Mouse (Mus musculus): ENCODE results near the gene Pank4. TPM values are rescaled to one million over a fixed set of nuclear protein-coding genes. Genes with fewer than 3 reads are reported as not detected.

Gene Pank4
- polyA plus RNA-seq, 1 experiment from 2014 or later: 34.2 TPM

- peaks cover 3% of the 10 kb centered on the region; the same call in 1 of the 2 replicates for H3K36me3 ChIP-seq (ENCODE audit: control insufficient read depth, insufficient read depth, low read length)
- peak overlapping the region; percentile 83 for H3K27ac ChIP-seq (ENCODE audit: low read length)
- no peaks in the 10 kb centered on the region for H3K27me3 ChIP-seq (replicated peaks; ENCODE audit: control insufficient read depth, insufficient read depth, low read length)
- H3K9ac ChIP-seq (ENCODE audit: low read depth, low read length): peak overlapping the region; percentile 61
- peak overlapping the region; percentile 50 for H3K4me3 ChIP-seq (ENCODE audit: low read length)
- 20% methylated on average over 5 of the region's 5 CpGs for WGBS
- peaks cover 26% of the 10 kb centered on the region for H3K4me1 ChIP-seq (ENCODE audit: control insufficient read depth, insufficient read depth, low read length)
- ATAC-seq: peak; percentile 89
- peak overlapping the region; percentile 71 for H3K4me2 ChIP-seq (ENCODE audit: low read depth, low read length)
- no peaks in the 10 kb centered on the region for H3K9me3 ChIP-seq (ENCODE audit: control insufficient read depth, low read length)
Observed at GRCm38 (mm10) chr4:154927899-154928337, 36.0 kb upstream of the Pank4 start.

GRCm38 (mm10) chr4:154928395-154929087, 35.4 kb upstream of the Pank4 start, which contains the start of gene Tnfrsf14:
TSS of gene Tnfrsf14 (minus strand) at chr4:154928563.
- Histone ChIP-seq H3K4me1 (ENCODE audit: control insufficient read depth, insufficient read depth, low read length) (peaks cover 26% of the 10 kb centered on the region), H3K4me3 (ENCODE audit: low read length) (peak within 1 kb of the TSS; percentile 50), H3K4me2 (ENCODE audit: low read depth, low read length) (peak within 1 kb of the TSS; percentile 71), H3K27me3 (replicated peaks; ENCODE audit: control insufficient read depth, insufficient read depth, low read length) (no peaks in the 10 kb centered on the region), H3K9me3 (ENCODE audit: control insufficient read depth, low read length) (no peaks in the 10 kb centered on the region), H3K36me3 (ENCODE audit: control insufficient read depth, insufficient read depth, low read length) (peaks cover 3% of the 10 kb centered on the region; the same call in 1 of the 2 replicates), H3K27ac (ENCODE audit: low read length) (peak within 1 kb of the TSS; percentile 83), H3K9ac (ENCODE audit: low read depth, low read length) (peak within 1 kb of the TSS; percentile 61)
- WGBS: 33% methylated on average over 12 of the region's 12 CpGs
- ATAC-seq: peak; percentile 64

GRCm38 (mm10) chr4:154929088-154929660, 34.7 kb upstream of the Pank4 start:
- ATAC-seq: no peak; the same call in 1 of the 2 replicates
- Histone ChIP-seq H3K36me3 (ENCODE audit: control insufficient read depth, insufficient read depth, low read length) (no peaks in the 10 kb centered on the region), H3K9ac (ENCODE audit: low read depth, low read length) (no peak overlapping the region), H3K4me1 (ENCODE audit: control insufficient read depth, insufficient read depth, low read length) (peaks cover 26% of the 10 kb centered on the region), H3K4me2 (ENCODE audit: low read depth, low read length) (no peak overlapping the region), H3K4me3 (ENCODE audit: low read length) (no peak overlapping the region), H3K9me3 (ENCODE audit: control insufficient read depth, low read length) (no peaks in the 10 kb centered on the region), H3K27me3 (replicated peaks; ENCODE audit: control insufficient read depth, insufficient read depth, low read length) (no peaks in the 10 kb centered on the region), H3K27ac (ENCODE audit: low read length) (no peak overlapping the region)
- WGBS: 76% methylated on average over 12 of the region's 12 CpGs

GRCm38 (mm10) chr4:154933306-154933907, 30.5 kb upstream of the Pank4 start:
- no peak overlapping the region for H3K4me2 ChIP-seq (ENCODE audit: low read depth, low read length)

GRCm38 (mm10) chr4:154934800-154935199, 29.1 kb upstream of the Pank4 start:
- ATAC-seq: no peak
- no peak overlapping the region for H3K27ac ChIP-seq (ENCODE audit: low read length)

More at GRCm38 (mm10) chr4:154933306-154933907, 30.5 kb upstream of the Pank4 start:
- Histone ChIP-seq H3K4me3 (ENCODE audit: low read length) (no peak overlapping the region), H3K9ac (ENCODE audit: low read depth, low read length) (no peak overlapping the region), H3K9me3 (ENCODE audit: control insufficient read depth, low read length) (no peaks in the 10 kb centered on the region), H3K4me1 (ENCODE audit: control insufficient read depth, insufficient read depth, low read length) (peaks cover 3% of the 10 kb centered on the region), H3K36me3 (ENCODE audit: control insufficient read depth, insufficient read depth, low read length) (no peaks in the 10 kb centered on the region), H3K27me3 (replicated peaks; ENCODE audit: control insufficient read depth, insufficient read depth, low read length) (no peaks in the 10 kb centered on the region), H3K27ac (ENCODE audit: low read length) (no peak overlapping the region)
- no peak for ATAC-seq
- 54% methylated on average over 13 of the region's 13 CpGs for WGBS

GRCm38 (mm10) chr4:154935788-154936187, 28.1 kb upstream of the Pank4 start:
- 85% methylated on average over 7 of the region's 7 CpGs for WGBS
- no peak overlapping the region for H3K27ac ChIP-seq (ENCODE audit: low read length)
- H3K9me3 ChIP-seq (ENCODE audit: control insufficient read depth, low read length): no peaks in the 10 kb centered on the region
- no peak overlapping the region for H3K4me2 ChIP-seq (ENCODE audit: low read depth, low read length)
- no peaks in the 10 kb centered on the region for H3K4me1 ChIP-seq (ENCODE audit: control insufficient read depth, insufficient read depth, low read length)
- H3K4me3 ChIP-seq (ENCODE audit: low read length): no peak overlapping the region
- no peaks in the 10 kb centered on the region for H3K36me3 ChIP-seq (ENCODE audit: control insufficient read depth, insufficient read depth, low read length)
- no peak for ATAC-seq
- no peaks in the 10 kb centered on the region for H3K27me3 ChIP-seq (replicated peaks; ENCODE audit: control insufficient read depth, insufficient read depth, low read length)
- H3K9ac ChIP-seq (ENCODE audit: low read depth, low read length): no peak overlapping the region

More at GRCm38 (mm10) chr4:154934800-154935199, 29.1 kb upstream of the Pank4 start:
- Histone ChIP-seq H3K36me3 (ENCODE audit: control insufficient read depth, insufficient read depth, low read length) (no peaks in the 10 kb centered on the region), H3K27me3 (replicated peaks; ENCODE audit: control insufficient read depth, insufficient read depth, low read length) (no peaks in the 10 kb centered on the region), H3K4me1 (ENCODE audit: control insufficient read depth, insufficient read depth, low read length) (no peaks in the 10 kb centered on the region), H3K4me3 (ENCODE audit: low read length) (no peak overlapping the region), H3K9ac (ENCODE audit: low read depth, low read length) (no peak overlapping the region), H3K4me2 (ENCODE audit: low read depth, low read length) (no peak overlapping the region), H3K9me3 (ENCODE audit: control insufficient read depth, low read length) (no peaks in the 10 kb centered on the region)
- WGBS: 78% methylated on average over 2 of the region's 2 CpGs

GRCm38 (mm10) chr4:154936542-154937255, 27.2 kb upstream of the Pank4 start:
- no peak for ATAC-seq
- Histone ChIP-seq H3K27ac (ENCODE audit: low read length) (no peak overlapping the region), H3K4me2 (ENCODE audit: low read depth, low read length) (no peak overlapping the region), H3K36me3 (ENCODE audit: control insufficient read depth, insufficient read depth, low read length) (no peaks in the 10 kb centered on the region), H3K9ac (ENCODE audit: low read depth, low read length) (no peak overlapping the region), H3K4me1 (ENCODE audit: control insufficient read depth, insufficient read depth, low read length) (no peaks in the 10 kb centered on the region), H3K4me3 (ENCODE audit: low read length) (no peak overlapping the region), H3K9me3 (ENCODE audit: control insufficient read depth, low read length) (no peaks in the 10 kb centered on the region), H3K27me3 (replicated peaks; ENCODE audit: control insufficient read depth, insufficient read depth, low read length) (no peaks in the 10 kb centered on the region)
- 58% methylated on average over 8 of the region's 8 CpGs for WGBS

- no peaks in the 10 kb centered on the region for H3K9me3 ChIP-seq (ENCODE audit: control insufficient read depth, low read length)
- no peak for ATAC-seq
- 73% methylated on average over 1 of the region's 1 CpGs for WGBS
- H3K4me1 ChIP-seq (ENCODE audit: control insufficient read depth, insufficient read depth, low read length): no peaks in the 10 kb centered on the region
- H3K36me3 ChIP-seq (ENCODE audit: control insufficient read depth, insufficient read depth, low read length): no peaks in the 10 kb centered on the region
- no peak overlapping the region for H3K4me2 ChIP-seq (ENCODE audit: low read depth, low read length)
- no peak overlapping the region for H3K9ac ChIP-seq (ENCODE audit: low read depth, low read length)
- no peak overlapping the region for H3K4me3 ChIP-seq (ENCODE audit: low read length)
- H3K27me3 ChIP-seq (replicated peaks; ENCODE audit: control insufficient read depth, insufficient read depth, low read length): no peaks in the 10 kb centered on the region
- no peak overlapping the region for H3K27ac ChIP-seq (ENCODE audit: low read length)
Observed at GRCm38 (mm10) chr4:154937746-154938145, 26.2 kb upstream of the Pank4 start.

GRCm38 (mm10) chr4:154940156-154940555, 23.8 kb upstream of the Pank4 start:
- WGBS: 90% methylated on average over 2 of the region's 2 CpGs
- no peak for ATAC-seq
- no peaks in the 10 kb centered on the region for H3K36me3 ChIP-seq (ENCODE audit: control insufficient read depth, insufficient read depth, low read length)

More at GRCm38 (mm10) chr4:154940156-154940555, 23.8 kb upstream of the Pank4 start:
- Histone ChIP-seq H3K4me1 (ENCODE audit: control insufficient read depth, insufficient read depth, low read length) (no peaks in the 10 kb centered on the region), H3K4me3 (ENCODE audit: low read length) (no peak overlapping the region), H3K27ac (ENCODE audit: low read length) (no peak overlapping the region), H3K27me3 (replicated peaks; ENCODE audit: control insufficient read depth, insufficient read depth, low read length) (no peaks in the 10 kb centered on the region), H3K4me2 (ENCODE audit: low read depth, low read length) (no peak overlapping the region), H3K9me3 (ENCODE audit: control insufficient read depth, low read length) (no peaks in the 10 kb centered on the region), H3K9ac (ENCODE audit: low read depth, low read length) (no peak overlapping the region)
